Mouse (Mus musculus): ENCODE measurements around the gene Rexo2.
"Not testable (repeated sequence)": the region's sequence is repeated elsewhere in the genome, so short reads cannot be mapped to it uniquely, and the experiment has no call there.

Gene Rexo2

DNA sequence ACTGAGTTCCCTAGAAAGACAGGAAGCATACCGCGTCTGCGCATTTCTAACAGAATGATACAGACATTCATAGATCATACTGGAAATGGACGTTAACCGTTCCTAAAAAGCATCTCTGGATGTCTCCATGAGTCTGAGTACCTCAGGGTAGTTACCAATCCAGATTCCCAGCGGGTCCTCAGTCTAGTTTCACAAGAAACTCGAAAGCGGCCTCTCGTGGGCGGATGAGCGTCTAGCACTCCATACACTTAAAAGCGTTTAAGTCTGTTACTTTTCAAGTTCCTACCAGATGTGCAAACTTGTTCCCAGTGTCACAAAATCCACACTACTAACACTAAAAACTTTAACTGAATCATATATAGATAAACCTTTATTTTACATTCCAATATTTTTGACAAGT, 7.3 kb downstream of the Rexo2 start:
- DNase-seq (ENCODE audit: low spot score in 2 of 2): no peak

DNA sequence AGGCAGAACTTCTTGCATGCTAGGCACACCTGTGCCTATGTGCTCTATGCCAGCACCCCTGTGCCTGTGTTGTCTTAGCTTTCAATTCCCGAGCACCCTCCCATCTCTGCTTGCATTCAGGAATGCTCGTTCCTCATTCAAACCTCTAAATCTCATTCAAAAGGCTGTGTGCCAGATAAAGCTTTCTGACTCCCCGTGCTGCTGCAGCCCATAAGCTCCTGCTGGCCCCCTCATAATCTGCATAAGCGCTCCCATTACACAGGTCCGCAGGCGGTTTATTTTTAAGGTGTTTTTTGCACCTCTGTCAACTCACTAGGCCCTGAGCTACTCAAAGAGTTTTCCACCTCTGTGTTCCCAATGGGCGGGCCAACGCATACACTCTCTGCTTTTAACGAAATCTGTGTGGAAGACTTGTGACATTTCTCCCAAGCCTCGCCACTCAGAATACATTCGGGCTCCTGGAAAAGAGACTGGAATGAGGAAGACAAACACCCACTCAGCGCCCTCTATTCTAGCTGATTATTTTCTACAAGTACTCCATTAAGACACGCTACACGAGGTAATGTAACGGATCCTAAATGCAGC, 7.9 kb downstream of the Rexo2 start:
- no peak for DNase-seq (ENCODE audit: low spot score in 2 of 2)

DNA sequence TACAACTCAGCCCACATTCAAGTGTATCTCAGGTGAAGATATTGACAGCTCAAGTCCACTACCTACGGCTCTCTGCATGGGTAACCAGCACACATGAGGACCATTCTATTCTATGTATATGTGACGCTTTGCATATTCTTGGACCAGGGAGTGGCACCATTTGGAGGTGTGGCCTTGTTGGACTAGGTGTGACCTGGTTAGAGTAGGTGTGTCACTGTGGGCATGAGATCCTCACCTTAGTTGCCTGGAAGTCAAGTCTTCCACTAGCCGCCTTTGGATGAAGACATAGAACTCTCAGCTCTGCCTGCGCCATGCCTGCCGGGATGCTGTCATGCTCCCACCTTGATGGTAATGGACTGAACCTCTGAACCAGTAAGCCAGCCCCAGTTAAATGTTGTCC, 13.0 kb downstream of the Rexo2 start:
- not testable (repeated sequence) for DNase-seq (ENCODE audit: low spot score in 2 of 2)

DNA sequence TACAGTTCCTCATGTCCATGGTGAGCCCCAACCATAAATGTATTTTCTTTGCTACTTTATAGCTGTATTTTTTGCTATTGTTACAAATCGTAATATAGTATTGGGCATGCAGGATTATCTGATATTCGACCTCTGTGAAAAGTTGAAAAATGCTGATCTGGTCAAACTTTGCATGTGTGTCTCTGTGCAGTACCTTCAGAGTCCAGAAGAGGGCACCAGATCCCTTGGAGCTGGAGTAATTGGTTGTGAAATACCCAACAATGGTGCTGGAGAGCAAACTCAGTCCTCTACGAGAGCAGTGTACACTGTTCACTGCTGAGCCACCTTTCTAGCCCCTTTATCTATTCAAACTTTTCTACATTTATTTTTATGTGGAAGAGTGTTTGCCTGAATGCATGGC, 13.6 kb downstream of the Rexo2 start:
- peak in 1 of 2 experiments; percentile 65 for DNase-seq (ENCODE audit: low spot score in 2 of 2)

DNA sequence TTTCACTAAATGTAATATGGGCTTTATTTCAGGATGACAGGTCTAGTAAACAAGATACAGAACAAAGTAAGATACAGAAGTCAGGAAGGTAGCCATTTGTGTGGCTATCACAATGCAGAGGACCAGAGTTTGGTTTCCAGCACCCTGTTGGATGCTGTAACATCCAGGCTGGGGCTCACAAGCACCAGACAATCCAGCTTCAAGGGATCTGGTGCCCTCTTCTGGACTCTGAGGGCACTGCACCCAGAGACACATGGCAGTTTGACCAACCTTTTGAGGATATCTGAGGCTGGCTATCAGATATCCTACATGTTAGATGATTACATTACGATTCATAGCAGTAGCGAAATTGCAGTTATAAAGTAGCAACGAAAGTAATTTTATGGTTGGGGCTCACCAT, 14.8 kb downstream of the Rexo2 start:
- DNase-seq (ENCODE audit: low spot score in 2 of 2): no peak

DNA sequence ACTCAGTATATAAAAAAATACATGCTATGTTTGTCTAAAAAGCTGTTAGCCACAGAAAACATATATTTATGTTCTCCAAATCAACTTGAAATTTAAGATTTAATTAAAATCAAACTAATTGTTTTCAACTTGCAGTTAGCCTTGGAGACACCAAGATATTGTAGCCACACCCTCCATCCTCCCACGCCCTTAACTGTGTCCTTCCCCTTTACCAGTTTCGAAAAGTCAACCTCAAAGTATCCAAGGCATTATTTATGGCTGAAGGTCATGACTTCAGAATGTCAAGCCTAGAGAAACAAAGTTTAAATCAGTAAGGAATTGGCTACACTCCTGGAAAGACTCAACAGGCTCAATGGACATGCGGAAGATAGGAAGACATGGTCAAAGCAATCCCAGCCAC, 18.9 kb downstream of the Rexo2 start:
- DNase-seq (ENCODE audit: low spot score in 2 of 2): no peak

DNA sequence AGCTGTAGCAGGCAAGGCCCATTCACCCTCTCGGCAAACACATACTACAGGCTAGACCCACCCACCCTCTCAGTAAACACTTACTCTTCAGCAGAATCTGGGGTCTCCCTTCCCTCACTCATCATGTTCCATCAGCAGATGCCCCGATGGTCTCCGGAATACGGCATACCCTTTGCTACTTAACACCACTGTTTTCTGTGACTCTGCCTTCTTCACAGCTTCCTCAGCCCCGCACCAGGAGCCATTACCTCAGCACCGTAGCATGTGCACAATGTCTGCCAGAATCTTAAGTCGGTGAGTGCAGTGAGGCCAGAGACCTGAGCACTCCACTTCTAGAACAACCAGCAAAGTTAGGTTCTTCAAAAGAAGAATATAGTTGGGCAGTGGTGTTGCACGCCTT, 19.7 kb downstream of the Rexo2 start:
- no peak for DNase-seq (ENCODE audit: low spot score in 2 of 2)

DNA sequence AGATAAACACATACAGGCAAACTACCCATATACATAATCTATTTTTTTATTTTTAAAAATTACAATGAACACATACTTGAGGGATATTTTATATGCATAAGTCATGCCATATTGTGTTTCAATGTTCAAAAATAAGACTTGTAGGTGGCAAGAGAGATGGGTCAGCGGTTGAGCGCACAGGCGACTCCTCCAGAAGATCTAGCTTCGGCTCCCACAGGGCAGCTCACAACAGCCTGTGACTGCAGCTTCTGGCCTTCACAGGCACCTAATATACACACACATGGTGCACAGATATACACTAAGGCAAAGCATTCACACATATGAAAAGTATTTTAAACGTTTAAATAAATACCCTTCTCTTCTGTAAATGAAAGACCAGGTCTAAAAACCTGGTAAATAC, 21.0 kb downstream of the Rexo2 start:
- no peak for DNase-seq (ENCODE audit: low spot score in 2 of 2)

DNA sequence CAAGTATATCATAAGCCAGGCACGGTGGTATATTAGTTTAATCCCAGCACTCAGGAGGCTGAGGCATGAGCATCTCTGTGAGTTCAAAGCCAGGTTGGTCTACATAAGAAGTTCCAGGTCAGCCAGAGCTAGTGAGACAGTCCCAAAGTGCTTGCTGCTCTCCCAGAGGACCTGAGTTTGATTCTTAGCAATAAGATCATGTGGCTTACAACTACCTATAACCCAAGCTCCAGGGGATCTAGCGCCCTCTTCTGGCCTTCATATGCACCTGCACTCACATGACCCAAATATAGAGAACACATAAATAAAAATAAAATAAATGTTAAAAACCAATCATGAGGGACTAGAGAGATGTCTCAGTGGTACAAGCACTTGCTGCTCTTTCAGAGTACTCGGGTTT, 21.5 kb downstream of the Rexo2 start:
- DNase-seq (ENCODE audit: low spot score in 2 of 2): no peak

DNA sequence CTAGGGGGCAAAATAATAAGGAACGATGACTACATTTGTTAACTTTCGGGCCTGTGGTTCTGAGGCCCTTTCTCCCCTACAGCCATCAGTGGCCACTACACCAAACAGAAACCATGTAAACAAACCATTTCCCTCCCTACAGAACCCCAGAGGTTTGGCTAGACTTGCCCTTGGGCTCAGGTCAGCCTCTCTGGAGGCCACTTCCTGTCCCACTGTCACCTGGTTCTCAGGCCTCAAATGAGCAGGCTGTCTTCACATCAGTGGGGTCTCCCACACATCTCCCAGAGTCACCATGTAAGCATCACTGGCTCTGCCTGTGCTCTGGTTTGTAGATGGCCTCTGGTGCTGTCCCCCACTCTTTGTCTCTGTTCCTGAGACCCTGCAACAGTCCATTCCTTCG, 24.5 kb downstream of the Rexo2 start:
- DNase-seq (ENCODE audit: low spot score in 2 of 2): no peak

DNA sequence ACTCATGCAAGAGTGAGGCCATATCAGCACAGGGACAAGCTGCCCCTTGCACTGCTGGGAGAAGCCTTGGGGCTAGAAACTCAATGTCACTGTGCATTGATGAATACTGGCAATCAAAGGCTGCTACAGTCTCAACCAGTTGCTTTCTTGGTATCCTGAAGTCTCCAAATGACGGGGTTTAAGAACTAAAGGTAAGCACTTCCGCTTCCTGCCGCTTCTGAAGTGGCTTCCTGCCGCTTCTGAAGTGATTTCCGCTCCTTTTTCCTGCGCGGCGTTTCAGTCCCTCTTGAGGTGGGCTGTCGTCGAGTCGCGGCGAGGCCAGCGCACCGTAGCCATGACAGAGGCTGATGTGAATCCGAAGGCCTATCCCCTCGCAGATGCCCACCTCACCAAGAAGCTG, 30.4 kb downstream of the Rexo2 start:
- no peak for DNase-seq (ENCODE audit: low spot score in 2 of 2)

DNA sequence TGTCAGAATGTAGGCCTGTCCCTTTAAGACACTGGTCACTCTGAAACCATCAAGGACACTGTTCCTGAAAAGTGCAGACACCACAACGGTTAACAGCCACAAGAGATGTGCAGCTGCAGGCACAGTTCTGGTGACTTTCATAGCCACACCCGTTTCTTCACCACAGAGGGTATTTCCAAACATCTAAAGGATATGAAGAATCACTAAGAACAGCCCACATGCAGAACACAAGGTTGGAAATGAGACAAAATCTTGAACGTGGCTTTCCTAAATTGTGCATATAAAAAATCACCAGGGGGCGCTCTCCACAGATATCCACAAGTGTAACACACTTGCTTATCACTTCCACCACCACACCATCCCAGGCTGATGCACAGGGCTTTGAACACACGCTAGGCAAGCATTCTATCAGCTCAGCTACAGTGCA, 32.6 kb downstream of the Rexo2 start:
- DNase-seq (ENCODE audit: low spot score in 2 of 2): peak in 1 of 2 experiments; percentile 13

DNA sequence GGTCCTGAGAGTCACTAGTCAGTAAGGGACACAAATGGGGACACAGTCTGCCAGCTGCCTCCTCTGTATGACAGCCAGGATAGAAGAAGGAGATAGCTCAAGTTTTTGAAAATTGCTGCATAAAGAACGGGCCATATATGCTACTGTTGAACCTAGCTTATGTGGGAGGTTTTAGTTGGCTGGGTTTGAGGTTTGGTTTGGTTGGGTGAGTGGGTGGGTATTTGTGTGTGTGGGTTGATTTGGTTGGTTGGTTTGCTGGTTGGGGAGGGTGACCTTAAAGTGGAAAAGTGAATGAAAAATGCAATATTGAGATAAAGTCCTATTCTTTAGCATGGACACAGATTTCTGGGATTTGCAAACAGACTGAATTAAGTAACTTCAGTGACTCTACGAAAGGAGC, 35.6 kb downstream of the Rexo2 start:
- DNase-seq (ENCODE audit: low spot score in 2 of 2): no peak

DNA sequence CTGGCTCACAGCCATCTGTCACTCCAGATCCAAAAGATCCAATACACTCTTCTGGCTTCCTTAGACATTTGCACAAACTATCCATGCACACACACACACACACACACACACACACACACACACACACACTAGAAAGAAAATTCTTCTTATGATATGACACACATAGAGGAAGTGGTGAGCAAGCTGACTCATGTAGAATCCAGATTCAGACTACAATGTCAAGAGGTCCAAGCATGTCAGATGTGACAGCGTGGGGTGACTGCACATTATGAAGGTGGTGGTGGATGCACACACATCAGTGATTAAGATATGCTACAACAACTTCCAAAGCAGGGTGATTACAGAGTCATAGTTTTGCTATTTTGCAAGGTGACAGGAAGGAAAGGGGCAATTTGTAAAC, 36.5 kb downstream of the Rexo2 start:
- no peak for DNase-seq (ENCODE audit: low spot score in 2 of 2)

DNA sequence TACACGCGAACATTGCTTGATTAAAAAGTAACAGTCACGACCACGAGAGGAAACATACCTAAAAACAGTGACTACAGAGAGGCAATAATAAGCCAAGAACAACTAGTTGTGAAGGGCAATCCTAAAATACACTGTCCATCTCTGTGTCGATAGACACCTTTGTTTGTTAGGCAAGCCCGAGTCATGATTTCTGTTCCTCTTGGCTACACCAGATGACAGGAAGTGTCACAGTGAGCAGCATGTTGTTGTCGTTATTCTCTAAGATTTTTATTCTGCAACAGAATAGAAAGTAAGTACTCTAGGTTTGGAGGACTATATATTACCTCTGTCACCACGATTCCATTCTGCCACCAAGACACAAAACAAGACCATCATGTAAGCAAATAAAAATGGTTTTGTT, 48.0 kb downstream of the Rexo2 start:
- no peak for DNase-seq (ENCODE audit: low spot score in 2 of 2)

DNA sequence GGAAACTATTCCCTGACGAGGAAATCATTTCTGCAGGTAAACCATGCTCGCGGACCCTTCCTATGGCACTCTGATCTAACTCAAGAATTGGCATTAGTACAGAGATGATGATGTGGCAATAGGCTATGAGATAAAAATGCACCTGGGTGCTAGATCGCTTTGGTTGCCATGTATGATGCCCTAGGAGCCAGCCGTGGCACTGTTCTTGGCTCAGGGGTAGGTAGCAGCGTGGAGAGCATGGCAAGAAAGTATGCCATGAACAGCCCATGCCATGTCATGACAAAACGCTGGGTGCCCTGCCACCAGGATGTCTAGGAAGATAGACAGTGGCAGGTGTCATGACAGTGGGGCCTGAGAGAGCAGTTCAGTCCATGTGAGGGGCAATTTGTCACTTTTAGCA, 53.2 kb downstream of the Rexo2 start:
- no peak for DNase-seq (ENCODE audit: low spot score in 2 of 2)

DNA sequence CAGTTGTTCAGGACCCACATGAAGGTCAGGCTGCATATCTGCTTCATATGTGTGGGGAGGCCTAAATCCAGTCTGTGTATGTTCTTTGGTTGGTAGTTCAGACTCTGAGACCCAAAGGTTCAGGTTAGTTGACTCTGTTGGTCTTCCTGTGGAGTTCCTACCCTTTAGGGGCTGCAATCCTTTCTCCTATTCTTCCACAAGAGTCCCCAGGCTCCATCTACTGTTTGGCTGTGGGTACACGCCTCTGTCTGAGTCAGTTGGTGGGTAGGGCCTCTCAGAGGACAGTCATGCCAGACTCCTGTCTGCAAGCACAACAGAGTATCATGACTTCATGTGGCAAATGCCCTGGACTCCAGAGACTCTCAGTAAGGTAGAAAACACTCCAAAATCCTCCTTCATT, 57.2 kb downstream of the Rexo2 start:
- no peak for DNase-seq (ENCODE audit: low spot score in 2 of 2)

DNA sequence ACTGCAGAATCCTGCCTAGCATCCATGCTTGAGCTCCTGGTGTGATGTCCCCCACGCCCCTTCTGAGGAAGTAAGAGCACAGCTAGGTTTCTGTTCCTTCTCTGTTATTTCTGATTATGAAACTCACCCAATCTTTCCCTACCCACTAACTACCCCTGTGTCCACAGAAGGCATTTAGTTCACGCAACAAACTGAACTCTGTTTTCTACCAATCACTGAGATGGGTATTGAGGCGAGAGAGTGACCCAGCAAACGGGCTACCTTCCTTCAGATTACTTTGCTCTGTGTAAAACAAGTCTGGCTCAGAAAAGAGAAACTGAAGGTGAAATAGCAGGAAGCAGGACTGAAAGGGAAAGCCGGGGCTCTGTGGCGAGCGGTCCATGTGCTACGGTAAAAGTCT, 58.0 kb downstream of the Rexo2 start:
- DNase-seq (ENCODE audit: low spot score in 2 of 2): peak in 1 of 2 experiments; percentile 42

DNA sequence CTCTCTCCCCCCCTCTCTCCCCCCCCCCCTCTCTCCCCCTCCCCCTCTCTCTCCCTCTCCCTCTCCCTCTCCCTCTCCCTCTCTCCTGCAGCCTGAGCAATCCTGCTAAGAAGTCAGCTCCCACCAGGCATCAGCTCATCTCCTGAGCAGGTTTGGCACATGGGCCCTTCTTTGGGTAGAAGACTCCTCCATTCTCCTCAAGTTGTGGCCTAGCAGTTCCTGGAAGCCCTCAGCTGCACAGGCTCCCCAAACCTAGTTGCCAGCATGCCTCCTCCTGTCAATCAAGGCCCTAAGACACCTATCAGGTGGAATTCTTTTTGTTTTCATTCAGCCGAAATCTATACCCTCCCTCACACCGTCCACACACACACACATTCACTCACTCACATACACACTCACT, 58.9 kb downstream of the Rexo2 start:
- DNase-seq (ENCODE audit: low spot score in 2 of 2): no peak

DNA sequence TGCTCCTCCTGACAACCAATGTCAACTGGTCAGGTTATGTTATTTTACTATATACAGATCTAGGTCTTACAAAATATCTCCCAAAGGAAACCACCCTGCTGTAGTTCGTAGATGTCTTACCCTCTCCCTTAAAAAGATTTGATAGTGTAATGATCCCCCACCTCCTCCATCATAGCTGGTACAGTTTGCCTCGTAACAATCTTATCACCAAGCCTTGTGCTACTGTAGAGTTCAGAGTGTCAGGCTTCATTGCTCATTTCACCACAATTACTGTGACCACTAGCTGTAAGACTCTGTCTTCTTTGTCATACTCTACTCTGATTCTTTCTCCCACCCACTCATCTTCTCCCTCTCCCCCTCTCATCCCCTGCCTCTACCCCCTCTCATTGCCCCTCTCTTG, 59.4 kb downstream of the Rexo2 start:
- no peak for DNase-seq (ENCODE audit: low spot score in 2 of 2)

DNA sequence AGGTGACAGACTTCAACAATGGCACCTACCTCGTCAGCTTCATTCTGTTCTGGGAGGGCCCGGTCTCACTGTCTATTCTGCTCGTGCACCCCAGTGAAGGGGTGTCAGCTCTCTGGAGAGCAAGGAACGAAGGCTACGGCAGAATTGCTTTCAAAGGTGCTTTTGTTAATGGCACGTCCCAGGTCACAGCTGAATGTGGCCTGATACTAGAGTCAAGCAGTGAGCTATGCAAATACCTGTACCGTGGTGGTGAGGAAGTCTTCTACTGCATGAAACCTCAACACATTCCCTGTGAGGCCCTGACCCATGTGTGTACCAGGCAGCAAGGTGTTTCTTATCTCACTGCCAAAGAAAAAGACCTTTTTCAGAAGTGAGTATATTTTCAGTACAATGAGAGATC, 60.0 kb downstream of the Rexo2 start:
- no peak for DNase-seq (ENCODE audit: low spot score in 2 of 2)

DNA sequence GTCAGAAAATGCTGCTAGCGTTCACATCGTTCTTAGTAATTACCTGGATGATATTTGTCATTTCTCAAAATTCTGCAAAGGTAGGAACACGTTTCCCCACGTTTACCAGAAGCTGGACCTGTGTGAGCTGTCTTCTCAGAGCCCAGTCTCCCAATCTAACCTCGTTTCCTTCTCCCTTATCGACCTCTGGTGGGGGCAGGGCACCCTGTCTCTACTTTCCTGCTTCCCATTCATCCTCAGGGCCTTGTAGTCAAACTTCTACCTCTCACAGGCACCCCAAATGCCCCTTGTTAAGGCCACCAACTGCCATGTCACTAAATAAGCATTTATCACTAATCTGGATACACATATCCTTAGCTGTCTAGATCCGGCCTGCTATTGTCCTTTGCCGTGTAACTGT, 61.6 kb downstream of the Rexo2 start:
- no peak for DNase-seq (ENCODE audit: low spot score in 2 of 2)

Data from heart, adult 9 months (tissue).